Mouse (Mus musculus): ENCODE measurements around the gene Zfand3. TPM values are rescaled to one million over a fixed set of nuclear protein-coding genes. Genes with fewer than 3 reads are reported as not detected.
A peak's percentile ranks its signal among the peaks of the same experiment; 100 is the strongest.

The Zfand3 gene
- polyA plus RNA-seq (2012; rRNA removed): 13.8 and 19.2 TPM in 2 replicates
- polyA plus RNA-seq (2014; fragmentation: Nextera tagmentation; extraction: Ambion mirVana): 9.6 and 12.1 TPM in 2 replicates

- Histone ChIP-seq H3K9ac (replicated peaks) (peak within 1 kb of the TSS; percentile 99), H3K4me3 (ENCODE audit: insufficient read depth in 1 of 2, low read depth in 2 of 2, low read length in 2 of 2) (peak within 1 kb of the TSS; percentile 85 to 94), H3K27ac (peak within 1 kb of the TSS; percentile 96), H3K9me3 (ENCODE audit: control insufficient read depth, low read length) (no peaks in the 10 kb centered on the region), H3K27me3 (ENCODE audit: control insufficient read depth, insufficient read depth, low read length) (no peaks in the 10 kb centered on the region), H3K4me1 (replicated peaks; ENCODE audit: control insufficient read depth in 2 of 2, insufficient read depth in 2 of 2, low read length in 1 of 2) (peaks cover 20 to 28% of the 10 kb centered on the region in 2 experiments), H3K36me3 (replicated peaks; ENCODE audit: control insufficient read depth, insufficient read depth, low read depth) (no peaks in the 10 kb centered on the region), H3K4me2 (ENCODE audit: low read depth) (peak within 1 kb of the TSS; percentile 92)
- TF ChIP-seq EP300 (IDR thresholded peaks at IDR 0.05; ENCODE audit: low read depth): no peak
- no peak for TF ChIP-seq CTCF (IDR thresholded peaks at IDR 0.05; ENCODE audit: low read depth)
- peak; percentile 89 for ATAC-seq (ENCODE audit: insufficient read depth)
- peak; percentile 87 to 93 (median 90) for DNase-seq (ENCODE audit: low read depth in 3 of 3, low spot score in 3 of 3)
- WGBS (ENCODE audit: insufficient replicate concordance): under 1% methylated on average over 65 of the region's 93 CpGs
Observed at GRCm38 (mm10) chr17:30004203-30005102, at the start of gene Zfand3. Gene Zfand3, plus strand, starts transcription at chr17:30004733.

- Histone ChIP-seq H3K27ac (no peak overlapping the region), H3K9ac (replicated peaks) (no peak overlapping the region), H3K4me3 (ENCODE audit: insufficient read depth in 1 of 2, low read depth in 2 of 2, low read length in 2 of 2) (no peak overlapping the region), H3K4me1 (replicated peaks; ENCODE audit: control insufficient read depth in 2 of 2, insufficient read depth in 2 of 2, low read length in 1 of 2) (no peaks in the 10 kb centered on the region), H3K36me3 (replicated peaks; ENCODE audit: control insufficient read depth, insufficient read depth, low read depth) (no peaks in the 10 kb centered on the region), H3K9me3 (ENCODE audit: control insufficient read depth, low read length) (no peaks in the 10 kb centered on the region), H3K27me3 (ENCODE audit: control insufficient read depth, insufficient read depth, low read length) (no peaks in the 10 kb centered on the region), H3K4me2 (ENCODE audit: low read depth) (no peak overlapping the region)
- TF ChIP-seq CTCF (IDR thresholded peaks at IDR 0.05; ENCODE audit: low read depth) (no peak), EP300 (IDR thresholded peaks at IDR 0.05; ENCODE audit: low read depth) (no peak)
- no peak for ATAC-seq (ENCODE audit: insufficient read depth)
- WGBS (ENCODE audit: insufficient replicate concordance): 54% methylated on average over 8 of the region's 8 CpGs
- no peak for DNase-seq (ENCODE audit: low read depth in 3 of 3, low spot score in 3 of 3)
Observed at GRCm38 (mm10) chr17:29955880-29956279, 48.7 kb upstream of the Zfand3 start.

DNA sequence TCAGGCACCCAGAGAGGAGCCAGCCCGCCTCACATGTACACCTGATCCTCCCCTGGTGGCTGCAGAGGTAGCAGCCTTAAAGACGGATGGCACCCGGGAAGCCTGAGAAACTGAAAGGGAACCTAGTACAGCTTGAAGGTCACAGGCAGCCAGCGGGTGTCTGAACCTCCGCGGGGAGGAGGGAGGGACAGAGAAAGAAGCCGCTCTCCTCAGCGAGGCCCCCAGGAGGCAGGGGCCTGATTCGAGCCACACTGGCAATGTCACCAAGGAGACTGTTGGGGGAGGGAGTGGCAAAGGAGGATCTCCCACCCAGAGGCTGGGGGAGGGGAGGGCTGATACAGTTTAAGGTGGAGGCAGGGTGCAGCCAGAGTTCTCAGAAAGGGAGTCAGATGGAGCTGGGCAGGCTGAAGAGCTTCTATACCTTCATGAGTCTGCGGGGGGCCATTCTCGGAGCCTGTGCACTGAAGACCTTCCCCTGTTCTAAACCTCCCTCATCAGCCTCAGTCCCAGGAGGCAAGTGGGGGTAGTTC, 40.7 kb upstream of the Zfand3 start:
- Histone ChIP-seq H3K27me3 (ENCODE audit: control insufficient read depth, insufficient read depth, low read length) (peaks cover 8% of the 10 kb centered on the region; the same call in 1 of the 2 replicates), H3K4me3 (ENCODE audit: insufficient read depth in 1 of 2, low read depth in 2 of 2, low read length in 2 of 2) (no peak overlapping the region), H3K36me3 (replicated peaks; ENCODE audit: control insufficient read depth, insufficient read depth, low read depth) (no peaks in the 10 kb centered on the region), H3K4me1 (replicated peaks; ENCODE audit: control insufficient read depth in 2 of 2, insufficient read depth in 2 of 2, low read length in 1 of 2) (0 out of 4 replicates have a peak, but pooled peaks cover 0 to 4% of the 10 kb centered on the region in 2 experiments), H3K9ac (replicated peaks) (no peak overlapping the region), H3K4me2 (ENCODE audit: low read depth) (peak overlapping the region; percentile 31; the same call in 1 of the 2 replicates), H3K9me3 (ENCODE audit: control insufficient read depth, low read length) (no peaks in the 10 kb centered on the region), H3K27ac (no peak overlapping the region)
- ATAC-seq (ENCODE audit: insufficient read depth) (no peak), DNase-seq (ENCODE audit: low read depth in 3 of 3, low spot score in 3 of 3) (no peak)
- TF ChIP-seq EP300 (IDR thresholded peaks at IDR 0.05; ENCODE audit: low read depth): no peak
- TF ChIP-seq CTCF (IDR thresholded peaks at IDR 0.05; ENCODE audit: low read depth): no peak
- WGBS (ENCODE audit: insufficient replicate concordance): 5% methylated on average over 11 of the region's 11 CpGs

- H3K4me2 ChIP-seq (ENCODE audit: low read depth): no peak overlapping the region
- 35% methylated on average over 5 of the region's 5 CpGs for WGBS (ENCODE audit: insufficient replicate concordance)
- 0 out of 4 replicates have a peak, but pooled peaks cover 0 to 4% of the 10 kb centered on the region in 2 experiments for H3K4me1 ChIP-seq (replicated peaks; ENCODE audit: control insufficient read depth in 2 of 2, insufficient read depth in 2 of 2, low read length in 1 of 2)
- no peak overlapping the region for H3K27ac ChIP-seq
- no peaks in the 10 kb centered on the region for H3K36me3 ChIP-seq (replicated peaks; ENCODE audit: control insufficient read depth, insufficient read depth, low read depth)
- H3K27me3 ChIP-seq (ENCODE audit: control insufficient read depth, insufficient read depth, low read length): peaks cover 8% of the 10 kb centered on the region; the same call in 1 of the 2 replicates
- no peaks in the 10 kb centered on the region for H3K9me3 ChIP-seq (ENCODE audit: control insufficient read depth, low read length)
- H3K9ac ChIP-seq (replicated peaks): no peak overlapping the region
- TF ChIP-seq EP300 (IDR thresholded peaks at IDR 0.05; ENCODE audit: low read depth) (no peak), CTCF (IDR thresholded peaks at IDR 0.05; ENCODE audit: low read depth) (no peak)
- no peak overlapping the region for H3K4me3 ChIP-seq (ENCODE audit: insufficient read depth in 1 of 2, low read depth in 2 of 2, low read length in 2 of 2)
- ATAC-seq (ENCODE audit: insufficient read depth) (no peak), DNase-seq (ENCODE audit: low read depth in 3 of 3, low spot score in 3 of 3) (no peak)
Observed at GRCm38 (mm10) chr17:29965506-29965905, 39.0 kb upstream of the Zfand3 start.

- Histone ChIP-seq H3K9me3 (ENCODE audit: control insufficient read depth, low read length) (no peaks in the 10 kb centered on the region), H3K9ac (replicated peaks) (no peak within 1 kb of the TSS), H3K4me1 (replicated peaks; ENCODE audit: control insufficient read depth in 2 of 2, insufficient read depth in 2 of 2, low read length in 1 of 2) (no peaks in the 10 kb centered on the region; a peak in 1 of 4 replicates), H3K4me2 (ENCODE audit: low read depth) (no peak within 1 kb of the TSS), H3K36me3 (replicated peaks; ENCODE audit: control insufficient read depth, insufficient read depth, low read depth) (no peaks in the 10 kb centered on the region), H3K27ac (no peak within 1 kb of the TSS), H3K27me3 (ENCODE audit: control insufficient read depth, insufficient read depth, low read length) (peaks cover 3% of the 10 kb centered on the region; the same call in 1 of the 2 replicates), H3K4me3 (ENCODE audit: insufficient read depth in 1 of 2, low read depth in 2 of 2, low read length in 2 of 2) (no peak within 1 kb of the TSS)
- DNase-seq (ENCODE audit: low read depth in 3 of 3, low spot score in 3 of 3) (no peak), ATAC-seq (ENCODE audit: insufficient read depth) (no peak)
- TF ChIP-seq EP300 (IDR thresholded peaks at IDR 0.05; ENCODE audit: low read depth) (no peak), CTCF (IDR thresholded peaks at IDR 0.05; ENCODE audit: low read depth) (no peak)
- WGBS (ENCODE audit: insufficient replicate concordance): 67% methylated on average over 7 of the region's 7 CpGs
Observed at GRCm38 (mm10) chr17:29970037-29970555, 34.4 kb upstream of the Zfand3 start, which contains the start of gene Mdga1. Gene Mdga1, minus strand, starts transcription at chr17:29970087.

Measured in liver, embryonic 14.5 days (tissue).